Mouse (Mus musculus) kidney, adult 2 months (tissue): ENCODE results near the gene Scel. TPM values are rescaled to one million over a fixed set of nuclear protein-coding genes. Genes with fewer than 3 reads are reported as not detected.

Experiments used
- DNase-seq: peaks from one replicate; pipeline ENCODE4 v3.0.0; 2021
- H3K27ac ChIP-seq: fragments of 200-500 bp; 2 replicates; pipeline ENCODE4 v1.5.1; 2012; ENCODE audit warnings: low read depth, low read length, control low read depth, inconsistent platforms; ENCODE audit not compliant: insufficient read depth
- H3K27me3 ChIP-seq: fragments of 200-500 bp; replicated peaks from 2 replicates; pipeline ENCODE4 v1.6.1; 2012; ENCODE audit warnings: mild to moderate bottlenecking, moderate library complexity, low read length, inconsistent platforms; ENCODE audit not compliant: control insufficient read depth, insufficient read depth
- H3K36me3 ChIP-seq: fragments of 200-500 bp; 2 replicates; pipeline ENCODE4 v1.6.1; 2012; ENCODE audit warnings: mild to moderate bottlenecking, moderate library complexity, low read length, inconsistent platforms; ENCODE audit not compliant: control insufficient read depth, insufficient read depth
- H3K4me1 ChIP-seq: fragments of 200-500 bp; 2 replicates; pipeline ENCODE4 v1.6.1; 2011; ENCODE audit warnings: low read length; ENCODE audit not compliant: control insufficient read depth, insufficient read depth
- H3K4me3 ChIP-seq: fragments of 200-500 bp; 2 replicates; pipeline ENCODE4 v1.5.1; 2011; ENCODE audit warnings: mild to moderate bottlenecking, low read depth, low read length, control low read depth; ENCODE audit not compliant: insufficient read depth
- CTCF ChIP-seq: fragments of 200-500 bp; conservative IDR thresholded peaks from 2 replicates; pipeline ENCODE4 v1.5.1; 2011; ENCODE audit warnings: low read depth, mild to moderate bottlenecking, control low read depth, low read length, moderate library complexity, mixed read lengths; ENCODE audit not compliant: insufficient read depth, insufficient read length
- POLR2A ChIP-seq: fragments of 200-500 bp; IDR thresholded peaks from one replicate; pipeline ENCODE4 v1.6.1; 2011; ENCODE audit warnings: low read depth, low read length, control low read depth
- WGBS: fragments of 180-500 bp; shearing (Covaris S2); methylation state at CpG from one replicate; pipeline ENCODE4 v1.1.7; 2018; 5-methylcytosine and 5-hydroxymethylcytosine counted together
- polyA plus RNA-seq: library from polyadenylated mRNA; depleted of rRNA; stranded (reverse); fragments of >200 nt; gene quantifications from 2 replicates; pipeline ENCODE4 v1.2.3, GENCODE M21; 2012

The Scel gene
- polyA plus RNA-seq, 1 experiment = 2.7 TPM

GRCm38 (mm10) chr14:103488659-103489058, 24.5 kb upstream of the Scel start:
- DNase-seq = no peak
- H3K4me3 ChIP-seq = no peak overlapping the region
- H3K27ac ChIP-seq = no peak overlapping the region
- H3K27me3 ChIP-seq = no peaks in the 10 kb centered on the region
- no peak for TF ChIP-seq CTCF
- TF ChIP-seq POLR2A = no peak
- no peaks in the 10 kb centered on the region for H3K4me1 ChIP-seq
- 55% methylated on average over 3 of the region's 3 CpGs for WGBS
- no peaks in the 10 kb centered on the region for H3K36me3 ChIP-seq

- DNase-seq = no peak
- Histone ChIP-seq H3K4me3 (no peak overlapping the region), H3K4me1 (no peaks in the 10 kb centered on the region), H3K27me3 (no peaks in the 10 kb centered on the region), H3K36me3 (no peaks in the 10 kb centered on the region), H3K27ac (no peak overlapping the region)
- no peak for TF ChIP-seq POLR2A
- no peak for TF ChIP-seq CTCF
- 81% methylated on average over 8 of the region's 8 CpGs for WGBS
Measured at GRCm38 (mm10) chr14:103498199-103498598, 14.9 kb upstream of the Scel start.

- 88% methylated on average over 5 of the region's 5 CpGs for whole genome bisulfite sequencing
- Histone ChIP-seq H3K36me3 (no peaks in the 10 kb centered on the region), H3K4me1 (no peaks in the 10 kb centered on the region), H3K4me3 (no peak overlapping the region), H3K27ac (no peak overlapping the region), H3K27me3 (no peaks in the 10 kb centered on the region)
- no peak for DNase-seq
- TF ChIP-seq CTCF (no peak), POLR2A (no peak)
Measured at GRCm38 (mm10) chr14:103498613-103499012, 14.5 kb upstream of the Scel start.

- Histone ChIP-seq H3K27me3 (no peaks in the 10 kb centered on the region), H3K36me3 (no peaks in the 10 kb centered on the region), H3K27ac (no peak overlapping the region), H3K4me1 (no peaks in the 10 kb centered on the region), H3K4me3 (no peak overlapping the region)
- no peak for DNase-seq
- no peak for TF ChIP-seq CTCF
- TF ChIP-seq POLR2A = no peak
- 79% methylated on average over 1 of the region's 1 CpGs for WGBS
Measured at GRCm38 (mm10) chr14:103499060-103499459, 14.1 kb upstream of the Scel start.

GRCm38 (mm10) chr14:103500309-103500708, 12.8 kb upstream of the Scel start:
- Histone ChIP-seq H3K36me3 (no peaks in the 10 kb centered on the region), H3K4me1 (no peaks in the 10 kb centered on the region), H3K4me3 (no peak overlapping the region), H3K27ac (no peak overlapping the region), H3K27me3 (no peaks in the 10 kb centered on the region)
- TF ChIP-seq CTCF (no peak), POLR2A (no peak)
- peak; percentile 23 for DNase-seq
- 32% methylated on average over 7 of the region's 7 CpGs for WGBS

GRCm38 (mm10) chr14:103500941-103501340, 12.2 kb upstream of the Scel start:
- H3K27me3 ChIP-seq = no peaks in the 10 kb centered on the region
- no peak overlapping the region for H3K4me3 ChIP-seq
- no peak overlapping the region for H3K27ac ChIP-seq
- peak; percentile 23 for DNase-seq
- TF ChIP-seq CTCF = no peak
- no peak for TF ChIP-seq POLR2A
- no peaks in the 10 kb centered on the region for H3K4me1 ChIP-seq
- H3K36me3 ChIP-seq = no peaks in the 10 kb centered on the region
- WGBS = 45% methylated on average over 4 of the region's 4 CpGs

- TF ChIP-seq CTCF (no peak), POLR2A (no peak)
- H3K27ac ChIP-seq = no peak overlapping the region
- H3K36me3 ChIP-seq = no peaks in the 10 kb centered on the region
- no peaks in the 10 kb centered on the region for H3K4me1 ChIP-seq
- WGBS = 52% methylated on average over 7 of the region's 7 CpGs
- H3K4me3 ChIP-seq = no peak overlapping the region
- no peak for DNase-seq
- H3K27me3 ChIP-seq = no peaks in the 10 kb centered on the region
Measured at GRCm38 (mm10) chr14:103504514-103504913, 8.6 kb upstream of the Scel start.

GRCm38 (mm10) chr14:103509544-103509943, 3.6 kb upstream of the Scel start:
- H3K27ac ChIP-seq = no peak overlapping the region
- H3K36me3 ChIP-seq = no peaks in the 10 kb centered on the region
- peaks cover 3% of the 10 kb centered on the region; the same call in 1 of the 2 replicates for H3K4me1 ChIP-seq
- WGBS = 88% methylated on average over 8 of the region's 8 CpGs
- H3K4me3 ChIP-seq = no peak overlapping the region
- TF ChIP-seq CTCF (no peak), POLR2A (no peak)
- no peaks in the 10 kb centered on the region for H3K27me3 ChIP-seq
- DNase-seq = no peak
